Mouse (Mus musculus) adipose tissue, adult 10 weeks (tissue): Measurements from ENCODE around the gene Ube2q1. TPM values are rescaled to one million over a fixed set of nuclear protein-coding genes. Genes with fewer than 3 reads are reported as not detected.

ENCODE experiments used
- polyA plus RNA-seq: library from polyadenylated mRNA; stranded (reverse); fragments of 350-450 nt; fragmentation: Illumina TruSeq; extraction: RNeasy Lipid Tissue Mini Kit (QIAGEN cat#74804); gene quantifications from one replicate; pipeline ENCODE4 v1.2.3, GENCODE M21; 2014; ENCODE audit warnings: low read depth, low replicate concordance

Ube2q1 gene
- polyA plus RNA-seq, result 63.4 TPM

DNA sequence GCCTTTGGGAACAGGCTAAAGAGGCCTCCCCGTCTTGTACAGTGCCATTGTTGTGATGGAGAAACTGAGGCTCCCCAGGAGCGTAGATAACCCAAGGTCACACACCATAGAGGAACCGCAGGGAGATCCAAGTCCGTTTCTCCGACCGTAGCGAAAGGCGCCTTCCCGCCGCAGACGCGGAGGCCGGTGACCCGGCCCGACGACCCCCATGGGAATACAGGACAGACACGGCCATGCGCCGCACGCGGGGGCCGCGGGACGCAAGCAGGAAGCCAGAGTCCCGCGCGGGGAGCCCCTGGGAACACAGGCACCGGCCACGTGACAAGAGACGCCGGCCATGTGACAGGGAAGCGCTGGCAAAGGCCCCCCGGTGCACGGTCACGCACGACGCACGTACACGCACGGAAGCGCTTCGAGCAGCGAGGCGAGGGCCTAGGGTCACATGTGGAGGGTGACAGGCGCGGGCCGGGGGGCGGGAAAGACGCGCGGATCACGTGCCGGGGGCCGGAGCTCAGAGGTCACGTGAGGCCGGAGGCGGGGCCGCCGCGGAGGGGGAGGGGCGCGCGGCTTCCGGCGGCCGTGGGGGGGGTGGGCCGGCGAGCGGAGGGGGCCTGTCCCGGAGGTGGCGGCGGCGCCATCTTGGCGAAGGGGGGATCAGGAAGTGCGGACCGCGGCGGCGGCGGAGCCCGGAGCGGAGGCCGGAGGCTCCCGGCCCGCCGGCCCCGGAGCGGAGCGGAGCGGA lies at the start of gene Ube2q1:
TSS of gene Ube2q1 (plus strand) at position 649 of the 742 bp plus-strand sequence.

DNA sequence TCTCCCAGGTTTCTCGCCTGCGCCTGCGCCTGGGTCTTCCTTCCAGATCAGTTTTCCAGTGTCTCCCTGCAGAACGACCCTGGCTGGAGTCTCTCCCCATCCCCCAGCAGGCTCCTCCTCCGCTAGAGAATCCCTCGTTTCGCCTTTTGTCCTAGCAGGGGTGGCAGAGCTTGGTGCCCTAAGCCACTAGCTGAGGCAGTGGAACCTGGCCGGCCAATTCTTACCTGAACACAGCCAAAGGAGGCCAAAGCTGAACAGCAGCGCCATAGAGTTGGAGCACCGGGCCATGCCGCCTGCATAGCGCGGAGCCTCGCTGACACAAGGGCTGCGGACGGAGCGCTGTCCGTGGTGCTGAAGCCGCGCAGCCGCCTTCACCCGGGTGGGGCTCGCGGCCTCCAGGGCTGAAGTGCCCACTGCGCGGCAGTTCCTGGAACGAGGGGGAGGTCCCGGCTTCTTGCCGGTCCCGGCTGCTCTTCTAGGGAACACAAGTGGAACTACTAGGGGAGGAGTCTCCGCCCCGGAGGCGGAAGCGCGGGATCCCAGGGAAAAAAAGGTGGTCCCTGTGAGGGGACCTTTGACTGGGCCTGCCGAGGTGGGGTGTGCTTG lies 9.2 kb upstream of the Ube2q1 start, which contains the start of gene Chrnb2:
TSS of gene Chrnb2 (minus strand) at position 514 of the 606 bp plus-strand sequence.

GRCm38 (mm10) chr3:89830815-89831591 lies 57.6 kb downstream of the Ube2q1 start, which contains the start of gene She:
TSS of gene She (plus strand) at chr3:89831370.

Other genes with a start within 250 kb of the Ube2q1 start
- gene Adar, start 58.6 kb upstream of the Ube2q1 start, polyA plus RNA-seq, result 26.5 TPM
- 1.3 TPM for gene Chrnb2, start 9.0 kb upstream of the Ube2q1 start, polyA plus RNA-seq
- 5.0 TPM for gene She, start 57.8 kb downstream of the Ube2q1 start, polyA plus RNA-seq
- gene Il6ra, start 139.6 kb downstream of the Ube2q1 start, polyA plus RNA-seq, result 14.4 TPM
- 27.8 TPM for gene Atp8b2, start 189.9 kb downstream of the Ube2q1 start, polyA plus RNA-seq
- gene Hax1, start 225.2 kb downstream of the Ube2q1 start, polyA plus RNA-seq, result 74.8 TPM